Mouse (Mus musculus): ENCODE data around the gene Pum3. TPM values are rescaled to one million over a fixed set of nuclear protein-coding genes. Genes with fewer than 3 reads are reported as not detected.

Gene Pum3
- polyA plus RNA-seq, 1 experiment from 2014 or later, result 60.2 TPM

GRCm38 (mm10) chr19:27360381-27360780 lies 69.2 kb downstream of the Pum3 start:
- Histone ChIP-seq H3K36me3 (no peaks in the 10 kb centered on the region), H3K4me1 (replicated peaks) (peaks cover 8% of the 10 kb centered on the region), H3K27ac (no peak overlapping the region), H3K27me3 (no peaks in the 10 kb centered on the region), H3K9me3 (no peaks in the 10 kb centered on the region), H3K4me2 (replicated peaks) (no peak overlapping the region), H3K4me3 (replicated peaks) (no peak overlapping the region), H3K9ac (replicated peaks) (no peak overlapping the region)
- no peak for ATAC-seq

- H3K27me3 ChIP-seq, result no peaks in the 10 kb centered on the region
- H3K9me3 ChIP-seq, result no peaks in the 10 kb centered on the region
- H3K27ac ChIP-seq, result no peak overlapping the region
- WGBS, result 70% methylated on average over 6 of the region's 6 CpGs
- no peaks in the 10 kb centered on the region for H3K36me3 ChIP-seq
- H3K4me1 ChIP-seq (replicated peaks), result no peaks in the 10 kb centered on the region
- no peak for ATAC-seq
- H3K4me2 ChIP-seq (replicated peaks), result no peak overlapping the region
- H3K4me3 ChIP-seq (replicated peaks), result no peak overlapping the region
- H3K9ac ChIP-seq (replicated peaks), result no peak overlapping the region
These were observed 77.9 kb downstream of the Pum3 start for GRCm38 (mm10) chr19:27351700-27352099.

- H3K27ac ChIP-seq, result no peak overlapping the region
- 94% methylated on average over 1 of the region's 1 CpGs for WGBS
- no peak for ATAC-seq
- no peaks in the 10 kb centered on the region for H3K36me3 ChIP-seq
- no peak overlapping the region for H3K4me2 ChIP-seq (replicated peaks)
- H3K27me3 ChIP-seq, result no peaks in the 10 kb centered on the region
- H3K9me3 ChIP-seq, result peaks cover 3% of the 10 kb centered on the region; the same call in 1 of the 2 replicates
- no peak overlapping the region for H3K4me3 ChIP-seq (replicated peaks)
- H3K9ac ChIP-seq (replicated peaks), result no peak overlapping the region
- H3K4me1 ChIP-seq (replicated peaks), result no peaks in the 10 kb centered on the region
These were observed 83.1 kb downstream of the Pum3 start for GRCm38 (mm10) chr19:27346501-27346900.

Other genes with a start within 250 kb of the Pum3 start
- 29.8 and 31.6 TPM in 2 replicates for gene Vldlr, start 213.3 kb downstream of the Pum3 start, polyA plus RNA-seq (2015; fragmentation: Nextera tagmentation; extraction: Ambion mirVana)
- 0.04 TPM in 1 of 2 replicates, not detected in the other for gene Kcnv2, start 107.2 kb downstream of the Pum3 start, polyA plus RNA-seq (2015; fragmentation: Nextera tagmentation; extraction: Ambion mirVana)